9 mouse cellular contexts compared by ENCODE assay signal in the genomic region with DNA sequence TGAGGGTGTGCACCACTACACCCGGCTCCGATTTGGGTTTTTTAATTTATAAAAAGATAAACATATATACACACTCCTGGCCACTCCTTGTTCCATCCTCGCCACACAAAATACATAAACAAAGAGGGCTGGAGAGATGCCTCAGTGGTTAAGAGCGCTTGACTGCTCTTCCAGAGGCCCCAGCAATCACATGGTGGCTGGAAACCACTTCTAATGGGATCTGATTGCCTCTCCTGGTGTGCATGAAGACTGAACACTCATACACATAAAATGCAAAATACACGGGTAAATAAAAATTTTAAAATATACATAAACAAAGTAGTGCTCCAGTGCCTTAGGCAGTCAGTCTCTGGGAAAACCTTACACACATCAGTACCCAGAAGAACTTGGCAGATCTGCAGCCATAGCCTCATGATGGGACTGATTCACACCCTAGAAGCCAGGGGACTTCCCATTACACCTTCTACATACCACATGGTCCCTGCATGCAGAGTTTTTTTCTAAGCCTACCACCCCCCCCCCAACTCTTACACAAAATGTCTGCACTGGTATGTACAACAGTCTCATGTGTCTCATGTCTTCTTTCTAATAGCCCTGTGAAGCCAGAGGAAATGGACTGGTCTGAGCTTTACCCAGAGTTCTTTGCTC. TPM values are rescaled to one million over a fixed set of nuclear protein-coding genes. Genes with fewer than 3 reads are reported as not detected.
DNase-seq lines count a peak whose midpoint lies in the region; ATAC-seq and TF ChIP-seq lines count a peak whose summit lies in the region.
"Had no signal": no experiment of that assay in that cellular context is flagged by ENCODE, and none has a peak within 500 bp of the region (broad histone marks: within the 10 kb centered on the region; RNA-seq: fewer than 3 reads in every experiment).

No protein-coding gene starts in this region.

- H3K9ac ChIP-seq in heart, embryonic 15.5 days, result peak overlapping the region; percentile 76
- peak overlapping the region; percentile 95; the same call in 1 of the 2 replicates for H3K9ac ChIP-seq in ES-E14 (ENCODE audit: insufficient read depth, low read depth, low read length, poor library complexity, severe bottlenecking)

- peak overlapping the region; percentile 98 for H3K4me3 ChIP-seq in heart, embryonic 15.5 days
- H3K4me3 ChIP-seq in ES-E14 (ENCODE audit: insufficient read depth in 1 of 2, low read depth in 1 of 2, low read length in 2 of 2, poor library complexity in 1 of 2, severe bottlenecking in 1 of 2), result peak overlapping the region; percentile 87 to 96
- H3K4me3 ChIP-seq in hindbrain, embryonic 10.5 days, result peak overlapping the region; percentile 83
- H3K4me3 ChIP-seq in midbrain, embryonic 10.5 days, result peak overlapping the region; percentile 77

- H3K9me3 ChIP-seq in heart, embryonic 15.5 days (replicated peaks), result no peaks in the 10 kb centered on the region
- no peaks in the 10 kb centered on the region for H3K9me3 ChIP-seq in ES-E14 (ENCODE audit: control insufficient read depth, insufficient read depth, low read depth, low read length)
- no peaks in the 10 kb centered on the region for H3K9me3 ChIP-seq in hindbrain, embryonic 10.5 days
- H3K9me3 ChIP-seq in midbrain, embryonic 10.5 days (replicated peaks), result no peaks in the 10 kb centered on the region

- H3K27me3 ChIP-seq in heart, embryonic 15.5 days, result peaks cover 23% of the 10 kb centered on the region
- H3K27me3 ChIP-seq in hindbrain, embryonic 10.5 days (ENCODE audit: insufficient read depth, poor library complexity, severe bottlenecking), result peaks cover 28% of the 10 kb centered on the region
- H3K27me3 ChIP-seq in midbrain, embryonic 10.5 days (ENCODE audit: low read depth, poor library complexity, severe bottlenecking), result peaks cover 28% of the 10 kb centered on the region

- no peak for DNase-seq in heart, adult 11 months
- no peak for DNase-seq in ES-E14 (ENCODE audit: low read depth, low spot score)
- no peak for DNase-seq in hindbrain, embryonic 10.5 days (ENCODE audit: low spot score)
- no peak for DNase-seq in midbrain, embryonic 10.5 days (ENCODE audit: low spot score)
- DNase-seq in cerebellum, postnatal 36 days, result no peak
- DNase-seq in spleen, postnatal 4 days (ENCODE audit: low spot score in 2 of 2), result no peak

- peak overlapping the region; percentile 78 for H3K27ac ChIP-seq in heart, embryonic 15.5 days
- no peak overlapping the region for H3K27ac ChIP-seq in ES-E14 (ENCODE audit: insufficient read depth, low read depth, low read length, poor library complexity, severe bottlenecking)
- peak overlapping the region; percentile 89 for H3K27ac ChIP-seq in hindbrain, embryonic 10.5 days
- peak overlapping the region; percentile 89 for H3K27ac ChIP-seq in midbrain, embryonic 10.5 days (replicated peaks)

- H3K36me3 ChIP-seq in heart, embryonic 15.5 days, result peaks cover 9% of the 10 kb centered on the region; the same call in 1 of the 2 replicates
- H3K36me3 ChIP-seq in ES-E14 (ENCODE audit: control insufficient read depth, insufficient read depth, low read length, poor library complexity, severe bottlenecking), result peaks cover 19% of the 10 kb centered on the region
- H3K36me3 ChIP-seq in hindbrain, embryonic 10.5 days, result peaks cover 31% of the 10 kb centered on the region
- H3K36me3 ChIP-seq in midbrain, embryonic 10.5 days, result peaks cover 29% of the 10 kb centered on the region

- peak overlapping the region; percentile 100 for H3K4me2 ChIP-seq in heart, embryonic 15.5 days

- in situ Hi-C loops in ES-E14 (cut with MboI; ENCODE audit: low sequenced_read_pairs in 2 of 2, unreplicated experiment in 2 of 2), result no loop called here

- WGBS in heart, embryonic 15.5 days, result 16% methylated on average over 5 of the region's 5 CpGs
- 22% methylated on average over 5 of the region's 5 CpGs for WGBS in hindbrain, embryonic 10.5 days
- 22% methylated on average over 5 of the region's 5 CpGs for WGBS in midbrain, embryonic 10.5 days

- ATAC-seq in heart, embryonic 15.5 days (replicated peaks; ENCODE audit: insufficient number of reproducible peaks, insufficient read depth, low FRiP score, low read depth), result no peak
- no peak for ATAC-seq in frontal cortex, adult (ENCODE audit: low TSS enrichment)

- peaks cover 15% of the 10 kb centered on the region for H3K4me1 ChIP-seq in heart, embryonic 15.5 days (replicated peaks)
- H3K4me1 ChIP-seq in ES-E14 (ENCODE audit: control insufficient read depth in 2 of 2, insufficient read depth in 2 of 2, low read length in 2 of 2, poor library complexity in 1 of 2), result peaks cover 1 to 18% of the 10 kb centered on the region in 2 experiments
- H3K4me1 ChIP-seq in hindbrain, embryonic 10.5 days (replicated peaks), result peaks cover 24% of the 10 kb centered on the region
- peaks cover 32% of the 10 kb centered on the region for H3K4me1 ChIP-seq in midbrain, embryonic 10.5 days

TF ChIP-seq in ES-E14, 5 proteins besides CTCF, POLR2A, EP300 and RAD21:
- TF ChIP-seq HCFC1 (IDR thresholded peaks at IDR 0.05; ENCODE audit: borderline replicate concordance, insufficient read depth, low read length) (no peak), ZC3H11A (IDR thresholded peaks at IDR 0.05; ENCODE audit: borderline replicate concordance, low read depth, low read length) (no peak), MAFK (IDR thresholded peaks at IDR 0.05; ENCODE audit: insufficient read depth, low read depth, low read length) (no peak), ZNF384 (IDR thresholded peaks at IDR 0.05; ENCODE audit: low read depth, low read length) (no peak), CHD2 (IDR thresholded peaks at IDR 0.05; ENCODE audit: low read depth, low read length) (no peak)

RNA-seq across cellular contexts. Expression of gene Eef1akmt3, which starts 1.3 kb away (rescaled TPM):
- polyA plus RNA-seq in heart, embryonic 15.5 days (2015; fragmentation: Nextera tagmentation; extraction: Ambion mirVana), result 0.30 and 0.42 TPM in 2 replicates
- 0.11 and 0.49 TPM in 2 replicates for total RNA-seq in ES-E14 (2012; rRNA removed)
- 0.07 and 0.25 TPM in 2 replicates for polyA plus RNA-seq in hindbrain, embryonic 10.5 days (2016; fragmentation: Nextera tagmentation; extraction: Ambion mirVana)
- 0.19 and 0.26 TPM in 2 replicates for polyA plus RNA-seq in midbrain, embryonic 10.5 days (2016; fragmentation: Nextera tagmentation; extraction: Ambion mirVana)
- total RNA-seq: granulocyte monocyte progenitor cell, adult 5-6 weeks had no signal

RNA-seq across cellular contexts. Expression of gene Mettl1, which starts 1.4 kb away (rescaled TPM):
- 27.7 and 32.0 TPM in 2 replicates for polyA plus RNA-seq in heart, embryonic 15.5 days (2015; fragmentation: Nextera tagmentation; extraction: Ambion mirVana)
- total RNA-seq in ES-E14 (2012; rRNA removed), result 20.4 and 21.4 TPM in 2 replicates
- polyA plus RNA-seq in hindbrain, embryonic 10.5 days (2016; fragmentation: Nextera tagmentation; extraction: Ambion mirVana), result 39.2 and 51.0 TPM in 2 replicates
- 54.3 and 56.7 TPM in 2 replicates for polyA plus RNA-seq in midbrain, embryonic 10.5 days (2016; fragmentation: Nextera tagmentation; extraction: Ambion mirVana)

RNA-seq across cellular contexts. Expression of gene Cyp27b1, which starts 5.5 kb away (rescaled TPM):
- 0.08 and 0.13 TPM in 2 replicates for polyA plus RNA-seq in heart, embryonic 15.5 days (2015; fragmentation: Nextera tagmentation; extraction: Ambion mirVana)
- total RNA-seq in ES-E14 (2012; rRNA removed), result 0.40 and 0.74 TPM in 2 replicates
- polyA plus RNA-seq in hindbrain, embryonic 10.5 days (2016; fragmentation: Nextera tagmentation; extraction: Ambion mirVana), result 0.06 and 0.34 TPM in 2 replicates
- polyA plus RNA-seq in midbrain, embryonic 10.5 days (2016; fragmentation: Nextera tagmentation; extraction: Ambion mirVana), result 0.07 and 0.22 TPM in 2 replicates

RNA-seq across cellular contexts. Expression of gene Tsfm, which starts 12.0 kb away (rescaled TPM):
- 81.9 and 86.0 TPM in 2 replicates for polyA plus RNA-seq in heart, embryonic 15.5 days (2015; fragmentation: Nextera tagmentation; extraction: Ambion mirVana)
- 52.8 and 60.9 TPM in 2 replicates for total RNA-seq in ES-E14 (2012; rRNA removed)
- 91.4 and 97.4 TPM in 2 replicates for polyA plus RNA-seq in hindbrain, embryonic 10.5 days (2016; fragmentation: Nextera tagmentation; extraction: Ambion mirVana)
- polyA plus RNA-seq in midbrain, embryonic 10.5 days (2016; fragmentation: Nextera tagmentation; extraction: Ambion mirVana), result 101 and 107 TPM in 2 replicates

RNA-seq across cellular contexts. Expression of gene March9, which starts 17.4 kb away (rescaled TPM):
- 0.13 and 0.25 TPM in 2 replicates for polyA plus RNA-seq in heart, embryonic 15.5 days (2015; fragmentation: Nextera tagmentation; extraction: Ambion mirVana)
- total RNA-seq in ES-E14 (2012; rRNA removed), result 4.6 and 8.3 TPM in 2 replicates
- polyA plus RNA-seq in hindbrain, embryonic 10.5 days (2016; fragmentation: Nextera tagmentation; extraction: Ambion mirVana), result 1.2 and 1.6 TPM in 2 replicates
- polyA plus RNA-seq in midbrain, embryonic 10.5 days (2016; fragmentation: Nextera tagmentation; extraction: Ambion mirVana), result 1.3 and 1.7 TPM in 2 replicates
- total RNA-seq: granulocyte monocyte progenitor cell, adult 5-6 weeks had no signal
